Comparison of ENCODE assay signal across 27 mouse cellular contexts in the genomic region with DNA sequence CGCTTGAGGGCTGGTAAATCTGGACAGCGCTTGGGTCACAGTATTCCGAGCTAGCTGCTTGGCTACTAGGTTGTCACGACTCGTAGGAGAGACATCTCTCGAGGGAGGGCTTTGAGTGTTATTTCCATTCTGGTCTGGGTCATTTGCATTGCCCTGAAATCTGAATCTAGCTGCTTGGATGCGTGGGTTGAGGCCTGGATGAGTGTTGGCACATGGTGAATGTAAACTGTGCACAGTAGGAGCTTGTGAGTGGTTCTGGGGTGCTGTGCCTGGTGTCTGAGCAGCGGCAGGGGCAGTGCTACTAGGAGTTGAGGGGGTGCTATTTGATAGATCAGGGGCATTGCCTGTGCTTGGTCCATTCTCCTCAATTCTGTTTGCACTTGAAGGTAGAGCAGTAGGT.
DNase-seq lines count a peak whose midpoint lies in the region; ATAC-seq and TF ChIP-seq lines count a peak whose summit lies in the region.
"Had no signal": no experiment of that assay in that cellular context is flagged by ENCODE, and none has a peak within 500 bp of the region (broad histone marks: within the 10 kb centered on the region; RNA-seq: fewer than 3 reads in every experiment).

No protein-coding gene starts in this region.

- no peak overlapping the region for H3K4me3 ChIP-seq in layer of hippocampus, adult 2 months
- H3K4me3 ChIP-seq in MEL (ENCODE audit: control insufficient read depth in 1 of 2, insufficient read depth in 1 of 2, low read depth in 2 of 2, low read length in 2 of 2): no peak overlapping the region
- H3K4me3 ChIP-seq in erythroblast, embryonic 14.5 days (replicated peaks): peak overlapping the region; percentile 75
- peak overlapping the region; percentile 64 for H3K4me3 ChIP-seq in liver, embryonic 16.5 days (ENCODE audit: low read depth, low read length)
- H3K4me3 ChIP-seq in kidney, embryonic 16.5 days (ENCODE audit: low read length): no peak overlapping the region
- H3K4me3 ChIP-seq: embryonic facial prominence, embryonic 13.5 days; forebrain, embryonic 13.5 days; heart, embryonic 12.5 days; kidney, embryonic 15.5 days; megakaryocyte, embryonic 14.5 days; midbrain, embryonic 12.5 days; neural tube, embryonic 13.5 days had no signal

- no peaks in the 10 kb centered on the region for H3K79me2 ChIP-seq in MEL (ENCODE audit: control insufficient read depth, insufficient read depth, low read length, poor library complexity)

- no peak for TF ChIP-seq RAD21 in MEL (IDR thresholded peaks at IDR 0.05; ENCODE audit: low read depth, low read length)

- peak overlapping the region; percentile 69 for H3K27ac ChIP-seq in layer of hippocampus, adult 2 months
- H3K27ac ChIP-seq in MEL (ENCODE audit: control insufficient read depth, low read depth, low read length): peak overlapping the region; percentile 96
- peak overlapping the region; percentile 91 for H3K27ac ChIP-seq in liver, embryonic 16.5 days (ENCODE audit: low read length)
- H3K27ac ChIP-seq in kidney, embryonic 16.5 days (ENCODE audit: low read length): no peak overlapping the region
- H3K27ac ChIP-seq: embryonic facial prominence, embryonic 13.5 days; forebrain, embryonic 13.5 days; hindbrain, embryonic 14.5 days; kidney, embryonic 15.5 days; midbrain, embryonic 12.5 days; neural tube, embryonic 13.5 days had no signal

- TF ChIP-seq POLR2A in MEL (IDR thresholded peaks at IDR 0.05; ENCODE audit: control insufficient read depth in 1 of 2, insufficient read depth in 1 of 2, low read depth in 1 of 2, low read length in 2 of 2, poor library complexity in 1 of 2): no peak

- H3K36me3 ChIP-seq in MEL (ENCODE audit: control insufficient read depth in 1 of 2, insufficient read depth in 2 of 2, low read length in 2 of 2): peaks cover 0 to 33% of the 10 kb centered on the region in 2 experiments; a peak in 2 of 4 replicates
- H3K36me3 ChIP-seq in erythroblast, embryonic 14.5 days (ENCODE audit: control insufficient read depth): peaks cover 36% of the 10 kb centered on the region
- no peaks in the 10 kb centered on the region for H3K36me3 ChIP-seq in liver, embryonic 16.5 days (ENCODE audit: control insufficient read depth, insufficient read depth)
- 0 out of 2 replicates have a peak, but pooled peaks cover 8% of the 10 kb centered on the region for H3K36me3 ChIP-seq in kidney, embryonic 16.5 days (ENCODE audit: insufficient read depth, low read length)
- H3K36me3 ChIP-seq: midbrain, embryonic 12.5 days had no signal

- H3K9me3 ChIP-seq in MEL (replicated peaks; ENCODE audit: insufficient read depth, low read length): no peaks in the 10 kb centered on the region
- no peaks in the 10 kb centered on the region for H3K9me3 ChIP-seq in erythroblast, embryonic 14.5 days (ENCODE audit: control insufficient read depth, low read length)
- H3K9me3 ChIP-seq in liver, embryonic 16.5 days (replicated peaks; ENCODE audit: control insufficient read depth, low read length): no peaks in the 10 kb centered on the region
- no peaks in the 10 kb centered on the region for H3K9me3 ChIP-seq in kidney, embryonic 16.5 days (ENCODE audit: low read length)
- H3K9me3 ChIP-seq: embryonic facial prominence, embryonic 13.5 days; forebrain, embryonic 13.5 days; heart, embryonic 12.5 days; kidney, embryonic 15.5 days; midbrain, embryonic 12.5 days; neural tube, embryonic 13.5 days had no signal

- H3K9ac ChIP-seq in MEL (ENCODE audit: control insufficient read depth, low read depth, low read length, poor library complexity, severe bottlenecking): peak overlapping the region; percentile 30
- H3K9ac ChIP-seq in liver, embryonic 16.5 days (ENCODE audit: low read depth, low read length): peak overlapping the region; percentile 56
- H3K9ac ChIP-seq in kidney, embryonic 16.5 days (replicated peaks; ENCODE audit: low read length): no peak overlapping the region
- H3K9ac ChIP-seq: embryonic facial prominence, embryonic 13.5 days; forebrain, embryonic 13.5 days; heart, embryonic 12.5 days; hindbrain, embryonic 14.5 days; kidney, embryonic 15.5 days; midbrain, embryonic 12.5 days; neural tube, embryonic 13.5 days had no signal

- no peak for TF ChIP-seq EP300 in MEL (IDR thresholded peaks at IDR 0.05; ENCODE audit: low read depth in 1 of 2, low read length in 2 of 2)

- H3K27me3 ChIP-seq in MEL (ENCODE audit: control insufficient read depth in 1 of 2, insufficient read depth in 2 of 2, low read length in 2 of 2): no peaks in the 10 kb centered on the region
- H3K27me3 ChIP-seq in erythroblast, embryonic 14.5 days (ENCODE audit: control insufficient read depth): no peaks in the 10 kb centered on the region
- no peaks in the 10 kb centered on the region for H3K27me3 ChIP-seq in liver, embryonic 16.5 days (ENCODE audit: control insufficient read depth, insufficient read depth, low read depth, low read length)
- H3K27me3 ChIP-seq in kidney, embryonic 16.5 days (ENCODE audit: insufficient read depth, low read length): no peaks in the 10 kb centered on the region
- H3K27me3 ChIP-seq: embryonic facial prominence, embryonic 13.5 days; forebrain, embryonic 13.5 days; heart, embryonic 12.5 days; kidney, embryonic 15.5 days; megakaryocyte, embryonic 14.5 days; midbrain, embryonic 12.5 days; neural tube, embryonic 13.5 days had no signal

- H3K4me1 ChIP-seq in MEL (ENCODE audit: control insufficient read depth in 1 of 2, insufficient read depth in 2 of 2, low read length in 2 of 2): peaks cover 7 to 34% of the 10 kb centered on the region in 2 experiments
- H3K4me1 ChIP-seq in erythroblast, embryonic 14.5 days (ENCODE audit: control insufficient read depth): peaks cover 55% of the 10 kb centered on the region
- H3K4me1 ChIP-seq in liver, embryonic 16.5 days (ENCODE audit: control insufficient read depth, low read depth, low read length): peaks cover 17% of the 10 kb centered on the region
- H3K4me1 ChIP-seq in kidney, embryonic 16.5 days (ENCODE audit: insufficient read depth, low read length): no peaks in the 10 kb centered on the region
- H3K4me1 ChIP-seq: embryonic facial prominence, embryonic 13.5 days; forebrain, embryonic 13.5 days; megakaryocyte, embryonic 14.5 days; midbrain, embryonic 12.5 days had no signal

- ATAC-seq in liver, embryonic 16.5 days (ENCODE audit: low read depth): peak; percentile 22
- ATAC-seq in kidney, embryonic 16.5 days (ENCODE audit: low FRiP score, low TSS enrichment): no peak
- no peak; the same call in 1 of the 2 replicates for ATAC-seq in erythroid progenitor cell, adult 5-6 weeks (replicated peaks; ENCODE audit: low FRiP score, poor library complexity, severe bottlenecking)
- ATAC-seq: forebrain, embryonic 13.5 days; inflammation-experienced regulatory T-cells, adult 6 months had no signal

- DNase-seq in layer of hippocampus, adult 2 months (ENCODE audit: low spot score in 2 of 2): peak in 1 of 2 experiments; percentile 9
- DNase-seq in layer of hippocampus, postnatal 10 days (ENCODE audit: low spot score in 2 of 2): no peak
- DNase-seq in MEL (ENCODE audit: low read depth, low spot score): no peak
- no peak for DNase-seq in urinary bladder, postnatal 14 days (ENCODE audit: low spot score)
- DNase-seq: adrenal gland, postnatal 36 days; cerebellum, adult 2 months; cerebellum, postnatal 14 days; gastrocnemius, postnatal 36 days; heart, adult 18-20 months; kidney, adult 11 months; kidney, postnatal 36 days; layer of hippocampus, postnatal 36 days; lung, postnatal 36 days; right cerebral cortex, postnatal 4 days had no signal

- WGBS in liver, embryonic 16.5 days (ENCODE audit: insufficient replicate concordance): 70% methylated on average over 8 of the region's 8 CpGs
- 86% methylated on average over 8 of the region's 8 CpGs for WGBS in kidney, embryonic 16.5 days

- peak overlapping the region; percentile 68 for H3K4me2 ChIP-seq in liver, embryonic 16.5 days (ENCODE audit: low read depth, low read length)
- H3K4me2 ChIP-seq in kidney, embryonic 16.5 days (replicated peaks; ENCODE audit: low read depth, low read length): no peak overlapping the region
- H3K4me2 ChIP-seq: embryonic facial prominence, embryonic 13.5 days; forebrain, embryonic 13.5 days; heart, embryonic 12.5 days; hindbrain, embryonic 14.5 days; kidney, embryonic 15.5 days; midbrain, embryonic 12.5 days; neural tube, embryonic 13.5 days had no signal

- no peak for TF ChIP-seq CTCF in layer of hippocampus, adult 2 months (conservative IDR thresholded peaks at IDR 0.05)
- no peak for TF ChIP-seq CTCF in MEL (IDR thresholded peaks at IDR 0.05 in 2 of 3, conservative IDR thresholded peaks at IDR 0.05 in 1 of 3; ENCODE audit: control insufficient read depth in 1 of 3, insufficient read depth in 1 of 3, low read depth in 2 of 3, low read length in 3 of 3, poor library complexity in 1 of 3, severe bottlenecking in 1 of 3)

TF ChIP-seq in MEL, 35 proteins besides CTCF, POLR2A, EP300 and RAD21:
- no peak for TF ChIP-seq RCOR1 (IDR thresholded peaks at IDR 0.05; ENCODE audit: low read depth, low read length)

Comparison
In these comparisons a context has a peak if more than half of its experiments do, and no peak if none do; other contexts are left out.
1. H3K4me3 ChIP-seq: peak in erythroblast, embryonic 14.5 days (single experiment) and liver, embryonic 16.5 days (single experiment); none in layer of hippocampus, adult 2 months (single experiment), MEL (0 of 2) and kidney, embryonic 16.5 days (single experiment).